Mouse (Mus musculus): ENCODE data around the gene Oxa1l. TPM values are rescaled to one million over a fixed set of nuclear protein-coding genes. Genes with fewer than 3 reads are reported as not detected.
A peak's percentile ranks its signal among the peaks of the same experiment; 100 is the strongest.

The Oxa1l gene
- polyA plus RNA-seq (2014; fragmentation: Nextera tagmentation; extraction: Ambion mirVana): 56.7 and 58.3 TPM in 2 replicates

DNA sequence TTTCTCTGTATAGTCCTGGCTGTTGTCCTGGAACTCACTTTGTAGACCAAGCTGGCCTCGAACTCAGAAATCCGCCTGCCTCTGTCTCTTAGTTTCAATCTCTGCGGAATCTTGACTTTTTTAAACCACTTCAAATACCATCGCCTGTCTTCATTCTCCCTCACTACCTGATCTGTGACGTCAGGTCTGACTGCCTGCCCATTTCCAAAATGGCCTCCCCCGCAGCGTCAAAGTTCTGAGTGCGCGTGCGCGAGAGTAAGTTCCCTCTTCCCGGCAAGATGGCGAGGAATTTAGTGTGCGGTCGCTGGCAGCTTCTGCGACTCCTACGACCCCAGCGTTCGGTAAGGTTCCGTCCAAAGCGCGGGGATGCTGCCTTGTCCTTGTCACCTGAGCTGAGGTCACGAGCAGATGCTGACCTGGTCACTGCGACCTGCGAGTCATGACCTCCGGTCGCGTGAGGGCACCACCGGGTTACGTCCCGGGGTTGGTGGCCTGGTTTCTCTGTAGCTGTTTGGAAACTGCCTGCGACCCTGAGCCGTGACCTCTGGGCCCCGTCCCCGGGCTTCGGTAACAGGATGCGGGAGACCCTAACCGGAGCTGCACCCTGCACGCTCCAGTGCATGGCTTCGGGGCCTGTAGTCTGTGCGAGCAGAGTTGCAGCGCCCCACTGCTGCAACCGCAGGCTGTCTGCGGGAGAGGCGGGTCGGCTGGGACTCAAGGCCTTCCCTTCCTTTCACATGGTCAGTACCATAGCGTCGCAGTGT is at the start of gene Oxa1l:
Oxa1l (plus strand) TSS at position 258 of the 764 bp plus-strand sequence.
- peaks cover 8% of the 10 kb centered on the region; the same call in 1 of the 2 replicates for H3K36me3 ChIP-seq (ENCODE audit: control insufficient read depth, insufficient read depth, low read length)
- DNase-seq (ENCODE audit: low spot score) (peak; percentile 96), ATAC-seq (replicated peaks; ENCODE audit: low FRiP score) (peak; percentile 88)
- H3K9ac ChIP-seq (ENCODE audit: low read length): peak within 1 kb of the TSS; percentile 92
- H3K4me1 ChIP-seq (replicated peaks; ENCODE audit: control insufficient read depth, insufficient read depth, low read length): peaks cover 3% of the 10 kb centered on the region; the same call in 1 of the 2 replicates
- peak within 1 kb of the TSS; percentile 83 for H3K4me2 ChIP-seq (ENCODE audit: low read depth, low read length, severe bottlenecking)
- H3K27ac ChIP-seq (ENCODE audit: low read depth, low read length): peak within 1 kb of the TSS; percentile 68
- no peaks in the 10 kb centered on the region for H3K9me3 ChIP-seq (ENCODE audit: control insufficient read depth, low read length)
- WGBS: under 1% methylated on average over 48 of the region's 48 CpGs
- peak within 1 kb of the TSS; percentile 73 for H3K4me3 ChIP-seq (ENCODE audit: low read depth, low read length)
- no peaks in the 10 kb centered on the region for H3K27me3 ChIP-seq (ENCODE audit: control insufficient read depth, insufficient read depth, low read length)

DNA sequence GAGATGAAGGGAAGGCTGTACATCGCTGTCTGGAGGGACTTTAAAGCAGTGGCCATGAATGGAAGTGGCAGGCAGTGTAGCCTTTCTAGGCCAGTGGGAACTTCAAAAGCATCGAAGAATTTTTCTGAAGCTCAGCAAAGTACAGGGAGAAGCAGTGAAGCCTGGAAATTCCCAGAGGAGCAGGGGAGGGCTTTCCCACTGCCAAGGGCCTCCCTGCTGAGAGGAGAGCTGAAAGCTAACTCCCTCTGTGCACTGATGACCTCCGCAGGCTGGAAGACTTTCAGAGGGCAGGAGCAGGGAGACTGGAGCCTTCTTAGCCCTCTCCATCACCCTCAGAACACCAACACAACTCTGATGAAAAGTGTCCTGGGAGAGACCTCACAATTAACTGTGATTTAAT is 48.9 kb upstream of the Oxa1l start:
- DNase-seq (ENCODE audit: low spot score): no peak
- Histone ChIP-seq H3K9ac (ENCODE audit: low read length) (no peak overlapping the region), H3K4me2 (ENCODE audit: low read depth, low read length, severe bottlenecking) (no peak overlapping the region), H3K4me3 (ENCODE audit: low read depth, low read length) (no peak overlapping the region), H3K27ac (ENCODE audit: low read depth, low read length) (no peak overlapping the region), H3K27me3 (ENCODE audit: control insufficient read depth, insufficient read depth, low read length) (no peaks in the 10 kb centered on the region), H3K9me3 (ENCODE audit: control insufficient read depth, low read length) (no peaks in the 10 kb centered on the region), H3K36me3 (ENCODE audit: control insufficient read depth, insufficient read depth, low read length) (no peaks in the 10 kb centered on the region), H3K4me1 (replicated peaks; ENCODE audit: control insufficient read depth, insufficient read depth, low read length) (no peaks in the 10 kb centered on the region)
- no peak for ATAC-seq (replicated peaks; ENCODE audit: low FRiP score)
- WGBS: 28% methylated on average over 3 of the region's 3 CpGs

- H3K36me3 ChIP-seq (ENCODE audit: control insufficient read depth, insufficient read depth, low read length): no peaks in the 10 kb centered on the region
- H3K27ac ChIP-seq (ENCODE audit: low read depth, low read length): no peak overlapping the region
- DNase-seq (ENCODE audit: low spot score) (no peak), ATAC-seq (replicated peaks; ENCODE audit: low FRiP score) (no peak)
- no peaks in the 10 kb centered on the region for H3K4me1 ChIP-seq (replicated peaks; ENCODE audit: control insufficient read depth, insufficient read depth, low read length)
- no peak overlapping the region for H3K4me2 ChIP-seq (ENCODE audit: low read depth, low read length, severe bottlenecking)
- no peak overlapping the region for H3K9ac ChIP-seq (ENCODE audit: low read length)
- H3K9me3 ChIP-seq (ENCODE audit: control insufficient read depth, low read length): no peaks in the 10 kb centered on the region; the same call in 1 of the 2 replicates
- no peaks in the 10 kb centered on the region for H3K27me3 ChIP-seq (ENCODE audit: control insufficient read depth, insufficient read depth, low read length)
- 79% methylated on average over 18 of the region's 18 CpGs for WGBS
- H3K4me3 ChIP-seq (ENCODE audit: low read depth, low read length): no peak overlapping the region
These were observed 38.9 kb upstream of the Oxa1l start for GRCm38 (mm10) chr14:54321556-54322376.

GRCm38 (mm10) chr14:54324486-54324885 is 36.1 kb upstream of the Oxa1l start:
- DNase-seq (ENCODE audit: low spot score): no peak
- no peak for ATAC-seq (replicated peaks; ENCODE audit: low FRiP score)

GRCm38 (mm10) chr14:54328548-54328947 is 32.1 kb upstream of the Oxa1l start:
- peaks cover 13% of the 10 kb centered on the region; the same call in 1 of the 2 replicates for H3K4me1 ChIP-seq (replicated peaks; ENCODE audit: control insufficient read depth, insufficient read depth, low read length)
- no peaks in the 10 kb centered on the region for H3K9me3 ChIP-seq (ENCODE audit: control insufficient read depth, low read length)
- WGBS: 86% methylated on average over 2 of the region's 2 CpGs
- H3K4me2 ChIP-seq (ENCODE audit: low read depth, low read length, severe bottlenecking): no peak overlapping the region
- no peak overlapping the region for H3K27ac ChIP-seq (ENCODE audit: low read depth, low read length)
- H3K9ac ChIP-seq (ENCODE audit: low read length): no peak overlapping the region
- no peaks in the 10 kb centered on the region for H3K36me3 ChIP-seq (ENCODE audit: control insufficient read depth, insufficient read depth, low read length)
- DNase-seq (ENCODE audit: low spot score) (no peak), ATAC-seq (replicated peaks; ENCODE audit: low FRiP score) (no peak)
- no peaks in the 10 kb centered on the region for H3K27me3 ChIP-seq (ENCODE audit: control insufficient read depth, insufficient read depth, low read length)
- no peak overlapping the region for H3K4me3 ChIP-seq (ENCODE audit: low read depth, low read length)

More at GRCm38 (mm10) chr14:54324486-54324885, 36.1 kb upstream of the Oxa1l start:
- no peak overlapping the region for H3K4me3 ChIP-seq (ENCODE audit: low read depth, low read length)
- no peaks in the 10 kb centered on the region for H3K36me3 ChIP-seq (ENCODE audit: control insufficient read depth, insufficient read depth, low read length)
- no peak overlapping the region for H3K9ac ChIP-seq (ENCODE audit: low read length)
- H3K4me1 ChIP-seq (replicated peaks; ENCODE audit: control insufficient read depth, insufficient read depth, low read length): no peaks in the 10 kb centered on the region
- no peaks in the 10 kb centered on the region; the same call in 1 of the 2 replicates for H3K9me3 ChIP-seq (ENCODE audit: control insufficient read depth, low read length)
- no peaks in the 10 kb centered on the region for H3K27me3 ChIP-seq (ENCODE audit: control insufficient read depth, insufficient read depth, low read length)
- H3K4me2 ChIP-seq (ENCODE audit: low read depth, low read length, severe bottlenecking): no peak overlapping the region
- H3K27ac ChIP-seq (ENCODE audit: low read depth, low read length): no peak overlapping the region
- WGBS: 79% methylated on average over 5 of the region's 5 CpGs

DNA sequence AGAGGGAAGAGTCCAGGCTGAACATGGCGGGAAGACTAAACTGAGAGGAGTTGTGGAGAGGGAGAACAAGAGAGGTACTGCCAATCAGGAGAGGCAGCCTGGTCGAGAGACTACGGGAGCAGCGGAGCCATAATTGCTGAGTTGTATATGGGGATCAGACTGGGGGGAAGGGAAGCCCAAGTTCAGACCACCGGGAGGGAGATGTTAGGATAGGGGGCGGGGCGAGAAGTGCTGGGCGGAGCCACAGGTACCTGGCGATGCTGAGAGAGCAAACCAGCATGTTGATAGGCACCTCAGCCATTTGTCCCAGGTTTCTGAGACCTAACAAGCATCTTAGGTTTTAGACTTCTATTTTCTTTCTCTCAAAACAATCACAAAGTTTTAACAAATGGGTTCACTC is 31.4 kb upstream of the Oxa1l start:
- no peaks in the 10 kb centered on the region for H3K9me3 ChIP-seq (ENCODE audit: control insufficient read depth, low read length)
- H3K4me2 ChIP-seq (ENCODE audit: low read depth, low read length, severe bottlenecking): no peak overlapping the region
- ATAC-seq (replicated peaks; ENCODE audit: low FRiP score) (no peak), DNase-seq (ENCODE audit: low spot score) (no peak)
- peaks cover 13% of the 10 kb centered on the region; the same call in 1 of the 2 replicates for H3K4me1 ChIP-seq (replicated peaks; ENCODE audit: control insufficient read depth, insufficient read depth, low read length)
- no peaks in the 10 kb centered on the region for H3K27me3 ChIP-seq (ENCODE audit: control insufficient read depth, insufficient read depth, low read length)
- H3K27ac ChIP-seq (ENCODE audit: low read depth, low read length): no peak overlapping the region
- no peaks in the 10 kb centered on the region for H3K36me3 ChIP-seq (ENCODE audit: control insufficient read depth, insufficient read depth, low read length)
- H3K9ac ChIP-seq (ENCODE audit: low read length): no peak overlapping the region
- 58% methylated on average over 9 of the region's 9 CpGs for WGBS
- no peak overlapping the region for H3K4me3 ChIP-seq (ENCODE audit: low read depth, low read length)

- Histone ChIP-seq H3K27me3 (ENCODE audit: control insufficient read depth, insufficient read depth, low read length) (no peaks in the 10 kb centered on the region), H3K9ac (ENCODE audit: low read length) (no peak overlapping the region), H3K9me3 (ENCODE audit: control insufficient read depth, low read length) (no peaks in the 10 kb centered on the region), H3K4me2 (ENCODE audit: low read depth, low read length, severe bottlenecking) (no peak overlapping the region), H3K27ac (ENCODE audit: low read depth, low read length) (peak overlapping the region; percentile 94; the same call in 1 of the 2 replicates), H3K4me3 (ENCODE audit: low read depth, low read length) (no peak overlapping the region), H3K36me3 (ENCODE audit: control insufficient read depth, insufficient read depth, low read length) (no peaks in the 10 kb centered on the region), H3K4me1 (replicated peaks; ENCODE audit: control insufficient read depth, insufficient read depth, low read length) (peaks cover 13% of the 10 kb centered on the region; the same call in 1 of the 2 replicates)
- no peak for ATAC-seq (replicated peaks; ENCODE audit: low FRiP score)
- no peak for DNase-seq (ENCODE audit: low spot score)
- 79% methylated on average over 1 of the region's 1 CpGs for WGBS
These were observed 29.5 kb upstream of the Oxa1l start for GRCm38 (mm10) chr14:54331178-54331577.

- peaks cover 13% of the 10 kb centered on the region; the same call in 1 of the 2 replicates for H3K4me1 ChIP-seq (replicated peaks; ENCODE audit: control insufficient read depth, insufficient read depth, low read length)
- H3K9me3 ChIP-seq (ENCODE audit: control insufficient read depth, low read length): no peaks in the 10 kb centered on the region
- DNase-seq (ENCODE audit: low spot score): peak; percentile 69
These were observed 28.2 kb upstream of the Oxa1l start for GRCm38 (mm10) chr14:54332176-54333074.

More at GRCm38 (mm10) chr14:54332176-54333074, 28.2 kb upstream of the Oxa1l start:
- Histone ChIP-seq H3K36me3 (ENCODE audit: control insufficient read depth, insufficient read depth, low read length) (no peaks in the 10 kb centered on the region), H3K27ac (ENCODE audit: low read depth, low read length) (peak overlapping the region; percentile 94), H3K4me3 (ENCODE audit: low read depth, low read length) (no peak overlapping the region), H3K27me3 (ENCODE audit: control insufficient read depth, insufficient read depth, low read length) (no peaks in the 10 kb centered on the region), H3K9ac (ENCODE audit: low read length) (peak overlapping the region; percentile 7; the same call in 1 of the 2 replicates), H3K4me2 (ENCODE audit: low read depth, low read length, severe bottlenecking) (0 out of 2 replicates have a peak overlapping the region, but pooled peaks have one; percentile 11)
- WGBS: 16% methylated on average over 5 of the region's 5 CpGs
- peak; percentile 95 for ATAC-seq (replicated peaks; ENCODE audit: low FRiP score)
